Mouse (Mus musculus) liver, embryonic 14.5 days (tissue): ENCODE data around the gene Fads3.

Source experiments
- CTCF ChIP-seq: IDR thresholded peaks from 2 replicates; pipeline ENCODE4 v1.5.1; 2016; ENCODE audit warnings: antibody characterized with exemption, low read depth, control low read depth
- EP300 ChIP-seq: IDR thresholded peaks from 2 replicates; pipeline ENCODE4 v1.6.1; 2016; ENCODE audit warnings: antibody characterized with exemption, low read depth

DNA sequence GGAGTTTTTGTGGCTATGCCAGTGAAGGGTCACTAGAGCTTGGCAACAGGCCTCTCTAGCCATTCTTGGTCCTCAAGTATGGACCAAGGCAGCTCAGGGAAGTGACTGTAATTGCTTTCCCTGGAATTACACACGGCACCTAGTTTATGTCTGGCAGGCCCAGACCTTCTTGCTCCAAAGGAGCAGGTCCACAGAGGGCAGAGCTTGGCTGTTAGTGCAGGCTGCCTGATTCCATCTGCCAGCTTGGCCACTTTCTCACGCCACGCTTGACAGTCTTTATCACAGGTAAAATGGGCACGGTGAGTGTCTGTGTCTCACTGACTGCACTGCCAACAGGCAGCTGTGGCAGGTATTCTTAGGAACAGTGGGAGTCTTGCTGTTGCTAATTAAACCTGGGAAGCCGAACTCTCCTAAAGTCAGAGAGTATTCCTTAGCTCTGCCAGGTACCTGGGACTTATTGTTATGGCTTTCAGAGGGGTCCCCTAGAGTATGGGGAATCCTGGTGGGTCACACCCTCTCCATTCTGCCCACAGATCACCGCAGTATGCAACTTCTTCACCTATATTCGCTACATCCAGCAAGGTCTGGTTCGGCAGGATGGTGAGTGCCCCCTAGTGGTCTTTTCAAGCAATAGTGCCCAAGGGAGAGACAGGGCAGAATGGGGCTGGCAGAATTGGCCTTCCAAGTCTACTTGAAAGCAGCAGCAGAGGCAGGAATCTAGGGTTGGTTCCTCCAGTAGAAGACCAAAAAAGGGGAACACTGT, 8.0 kb upstream of the Fads3 start:
- TF ChIP-seq CTCF (peak; percentile 97), EP300 (no peak)
